Mouse (Mus musculus) spleen, adult 2 months (tissue): ENCODE results near the gene Nudt19. TPM values are rescaled to one million over a fixed set of nuclear protein-coding genes. Genes with fewer than 3 reads are reported as not detected.
"Not testable (repeated sequence)": the region's sequence is repeated elsewhere in the genome, so short reads cannot be mapped to it uniquely, and the experiment has no call there.

ENCODE experiments used
- DNase-seq, 2 experiments: peaks; one replicate each; pipeline versions ENCODE4 v3.0.0 to v3.0.0-alpha.2; 2012 to 2021; ENCODE audit warnings: low spot score in 2 of 2, low read depth in 1 of 2
- H3K27ac ChIP-seq: fragments of 200-500 bp; 2 replicates; pipeline ENCODE4 v1.5.1; 2012; ENCODE audit warnings: low read length, inconsistent platforms; ENCODE audit not compliant: insufficient read depth
- H3K27me3 ChIP-seq: fragments of 200-500 bp; 2 replicates; pipeline ENCODE4 v1.6.1; 2012; ENCODE audit warnings: mild to moderate bottlenecking, moderate library complexity, low read length, inconsistent platforms; ENCODE audit not compliant: control insufficient read depth, insufficient read depth
- H3K36me3 ChIP-seq: fragments of 200-500 bp; 2 replicates; pipeline ENCODE4 v1.6.1; 2012; ENCODE audit warnings: mild to moderate bottlenecking, low read length, inconsistent platforms; ENCODE audit not compliant: control insufficient read depth, insufficient read depth
- H3K4me1 ChIP-seq: fragments of 200-500 bp; 2 replicates; pipeline ENCODE4 v1.6.1; 2011; ENCODE audit warnings: inconsistent platforms; ENCODE audit not compliant: control insufficient read depth, insufficient read depth, insufficient read length
- H3K4me3 ChIP-seq: fragments of 200-500 bp; 2 replicates; pipeline ENCODE4 v1.5.1; 2011; ENCODE audit warnings: mild to moderate bottlenecking, inconsistent platforms; ENCODE audit not compliant: insufficient read depth, insufficient read length; ENCODE audit errors: extremely low read depth
- CTCF ChIP-seq: fragments of 200-500 bp; IDR thresholded peaks from 2 replicates; pipeline ENCODE4 v1.5.1; 2011; ENCODE audit warnings: mild to moderate bottlenecking, inconsistent platforms; ENCODE audit not compliant: insufficient read depth, insufficient read length, insufficient replicate concordance; ENCODE audit errors: extremely low read depth
- POLR2A ChIP-seq: fragments of 200-500 bp; IDR thresholded peaks from 2 replicates; pipeline ENCODE4 v1.6.1; 2011; ENCODE audit warnings: low read depth, low read length, inconsistent platforms
- WGBS: fragments of 180-500 bp; shearing (Covaris S2); methylation state at CpG from one replicate; pipeline ENCODE4 v1.1.7; 2018; 5-methylcytosine and 5-hydroxymethylcytosine counted together
- polyA plus RNA-seq: library from polyadenylated mRNA; depleted of rRNA; stranded (reverse); fragments of >200 nt; gene quantifications from 2 replicates; pipeline ENCODE4 v1.2.3, GENCODE M21; 2012

Gene Nudt19
- polyA plus RNA-seq, 1 experiment = 13.8 TPM

DNA sequence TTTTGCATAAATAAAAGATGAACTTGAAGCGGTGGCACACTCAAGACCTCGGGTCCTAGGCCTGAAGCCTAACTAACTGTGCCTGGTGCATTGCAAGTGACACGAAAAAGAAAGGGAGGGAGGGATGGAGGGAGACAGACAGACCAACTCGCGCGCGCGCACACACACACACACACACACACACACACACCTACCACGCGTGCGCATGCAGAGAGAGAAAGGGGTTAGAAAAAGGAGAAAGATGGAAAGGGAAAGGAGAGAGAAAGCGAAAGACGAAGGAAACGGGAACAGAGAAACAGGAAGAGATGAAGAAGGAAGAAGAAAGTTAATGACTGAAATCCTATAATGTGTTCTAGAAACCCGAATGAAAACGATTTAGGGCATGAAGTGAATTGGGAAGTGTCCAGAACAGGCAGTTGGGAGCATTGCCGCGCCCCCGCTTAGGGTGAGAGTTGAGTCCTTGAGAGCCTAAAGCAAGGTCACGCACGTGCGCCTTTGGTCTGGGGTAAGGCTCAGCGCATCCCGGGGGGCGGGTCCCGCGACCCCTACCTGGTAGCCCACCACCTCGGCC, 1.4 kb downstream of the Nudt19 start:
- Histone ChIP-seq H3K4me3 (peak overlapping the region; percentile 89), H3K4me1 (peaks cover 2% of the 10 kb centered on the region)
- no peak for DNase-seq

DNA sequence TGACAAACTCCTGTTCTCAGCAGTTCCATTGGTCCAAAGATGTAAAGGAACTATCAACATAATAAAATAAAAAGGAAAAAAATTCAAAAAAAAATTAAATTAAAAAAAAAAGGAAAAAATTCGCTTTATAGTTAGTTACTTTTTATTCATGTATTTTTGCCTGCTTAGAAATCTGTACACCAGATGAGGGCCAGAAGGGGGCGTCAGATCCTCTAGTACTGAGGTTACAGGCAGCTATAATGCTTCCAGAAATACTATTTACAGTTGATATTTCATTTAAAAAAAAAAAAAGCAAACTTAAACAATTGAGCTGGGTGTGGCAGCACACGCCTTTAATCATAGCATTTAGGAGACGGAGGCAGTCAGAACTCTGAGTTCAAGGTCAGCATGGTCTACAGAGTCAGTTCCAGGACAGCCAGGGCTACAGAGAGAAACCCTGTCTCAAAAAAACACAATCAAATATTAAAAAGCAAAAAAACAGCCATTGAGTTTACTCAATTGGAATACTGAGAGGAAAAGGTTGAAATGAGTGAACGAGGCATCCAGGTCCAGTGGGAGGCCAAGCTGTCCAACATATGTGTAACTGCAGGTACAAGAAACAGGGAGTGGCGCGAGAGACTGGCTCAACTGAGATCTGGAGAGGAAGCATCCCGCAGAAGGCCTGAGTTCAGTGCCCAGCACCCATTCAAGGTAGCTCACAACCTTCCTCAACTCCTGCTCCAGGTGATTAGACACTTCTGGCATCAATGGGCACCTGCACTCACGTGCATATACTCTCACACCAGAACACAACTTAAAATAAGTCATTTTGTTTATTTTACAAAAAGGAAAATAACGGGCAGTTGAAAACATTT, 2.1 kb downstream of the Nudt19 start:
- WGBS = 68% methylated on average over 10 of the region's 10 CpGs
- Histone ChIP-seq H3K27ac (peak overlapping the region; percentile 37; the same call in 1 of the 2 replicates), H3K4me3 (peak overlapping the region; percentile 89; the same call in 1 of the 2 replicates), H3K36me3 (peaks cover 10% of the 10 kb centered on the region), H3K4me1 (peaks cover 2% of the 10 kb centered on the region), H3K27me3 (no peaks in the 10 kb centered on the region)
- no peak for TF ChIP-seq CTCF
- no peak for TF ChIP-seq POLR2A
- peak in 1 of 2 experiments; percentile 46 for DNase-seq

More for the DNA sequence above, 1.4 kb downstream of the Nudt19 start:
- 3% methylated on average over 28 of the region's 28 CpGs for WGBS
- TF ChIP-seq POLR2A (no peak), CTCF (no peak)
- no peaks in the 10 kb centered on the region for H3K27me3 ChIP-seq
- H3K36me3 ChIP-seq = peaks cover 8% of the 10 kb centered on the region
- peak overlapping the region; percentile 92 for H3K27ac ChIP-seq

DNA sequence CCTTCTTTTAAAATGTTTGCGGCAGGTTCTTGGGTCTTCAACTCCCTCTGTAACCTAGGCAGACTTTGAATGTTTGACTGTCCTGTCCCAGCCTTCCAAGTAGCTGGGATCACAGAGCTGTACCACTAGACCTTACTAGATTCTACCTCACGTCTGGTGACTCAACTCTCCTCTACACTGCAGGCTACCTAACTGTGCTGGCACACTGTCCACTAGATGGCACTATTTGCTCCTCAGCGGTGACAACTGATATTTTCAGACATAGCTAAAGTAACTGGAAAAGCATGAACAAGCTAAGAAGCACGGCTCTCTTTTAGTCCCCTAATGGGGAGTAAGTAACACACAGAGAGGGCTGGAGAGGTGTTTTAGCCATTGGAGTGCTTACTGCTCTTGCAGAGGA, 10.2 kb downstream of the Nudt19 start:
- DNase-seq = peak in 1 of 2 experiments; percentile 43
- H3K4me3 ChIP-seq = no peak overlapping the region
- no peaks in the 10 kb centered on the region for H3K4me1 ChIP-seq
- WGBS = 47% methylated on average over 4 of the region's 4 CpGs
- peak; percentile 61; the same call in 1 of the 2 replicates for TF ChIP-seq CTCF
- TF ChIP-seq POLR2A = no peak
- no peak overlapping the region for H3K27ac ChIP-seq
- H3K36me3 ChIP-seq = peaks cover 18% of the 10 kb centered on the region
- H3K27me3 ChIP-seq = no peaks in the 10 kb centered on the region

DNA sequence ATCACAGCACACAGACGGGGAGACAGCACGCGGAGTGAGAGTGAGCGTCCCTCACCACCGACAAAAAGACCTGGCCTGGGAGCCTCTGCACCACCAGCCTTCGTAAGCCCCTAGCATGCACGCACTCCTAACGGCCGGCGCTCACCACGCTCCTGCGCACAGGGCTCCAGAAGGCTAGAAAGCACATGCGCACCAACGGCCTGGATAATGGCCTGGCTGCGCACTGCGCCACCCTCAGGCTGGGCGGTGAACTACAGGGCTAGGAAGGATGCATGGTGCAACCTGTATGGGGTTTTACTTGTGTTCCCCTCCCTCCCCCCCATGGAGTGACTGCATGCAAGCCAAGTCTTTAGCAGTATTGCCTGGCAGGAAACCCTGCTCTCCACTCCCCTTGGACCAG, 18.5 kb downstream of the Nudt19 start, which contains the start of gene Tdrd12:
Gene Tdrd12 (minus strand): TSS at position 184 of the 400 bp plus-strand sequence.
- H3K27ac ChIP-seq = no peak within 1 kb of the TSS
- H3K27me3 ChIP-seq = no peaks in the 10 kb centered on the region
- H3K4me3 ChIP-seq = no peak within 1 kb of the TSS
- no peak for DNase-seq
- no peaks in the 10 kb centered on the region for H3K4me1 ChIP-seq
- H3K36me3 ChIP-seq = no peaks in the 10 kb centered on the region
- TF ChIP-seq CTCF (no peak), POLR2A (no peak)
- WGBS = 96% methylated on average over 17 of the region's 17 CpGs

DNA sequence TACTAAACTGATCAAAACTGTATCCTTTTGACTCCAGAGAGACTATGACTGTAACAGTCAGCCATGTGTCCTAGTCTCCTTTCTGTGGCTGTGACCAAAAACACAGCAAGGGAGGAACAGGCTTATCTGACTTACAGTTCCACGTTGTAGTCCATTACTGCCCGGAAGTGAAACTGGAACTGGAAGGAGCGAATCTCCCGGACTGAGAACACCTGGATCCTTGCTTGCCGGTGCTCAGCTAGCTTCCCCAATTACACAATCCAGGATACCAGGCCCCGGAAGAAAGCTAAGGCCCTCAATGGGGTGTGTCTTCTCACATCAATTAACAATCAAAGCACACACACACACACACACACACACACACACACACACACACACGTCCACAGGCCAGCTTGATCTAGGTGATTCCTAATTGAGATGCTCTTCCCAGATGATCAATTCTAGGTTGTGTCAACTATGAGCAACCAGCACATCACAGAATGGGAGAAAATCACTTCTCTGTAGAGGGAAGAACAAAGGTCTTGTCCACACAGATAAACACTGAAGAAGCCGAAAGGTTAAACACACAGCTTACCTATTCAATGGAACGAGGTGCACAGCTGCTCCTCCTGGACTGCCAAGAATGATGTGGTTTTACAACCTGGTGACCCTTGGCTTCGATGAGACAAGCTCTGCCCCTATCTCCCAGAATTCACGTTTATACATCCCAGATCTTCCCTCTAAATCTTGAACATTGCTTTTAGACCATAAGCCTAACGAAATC, 20.2 kb downstream of the Nudt19 start:
- 63% methylated on average over 12 of the region's 12 CpGs for WGBS
- Histone ChIP-seq H3K4me1 (no peaks in the 10 kb centered on the region), H3K27me3 (no peaks in the 10 kb centered on the region), H3K36me3 (no peaks in the 10 kb centered on the region), H3K4me3 (no peak overlapping the region), H3K27ac (no peak overlapping the region)
- no peak for DNase-seq
- TF ChIP-seq CTCF = no peak

DNA sequence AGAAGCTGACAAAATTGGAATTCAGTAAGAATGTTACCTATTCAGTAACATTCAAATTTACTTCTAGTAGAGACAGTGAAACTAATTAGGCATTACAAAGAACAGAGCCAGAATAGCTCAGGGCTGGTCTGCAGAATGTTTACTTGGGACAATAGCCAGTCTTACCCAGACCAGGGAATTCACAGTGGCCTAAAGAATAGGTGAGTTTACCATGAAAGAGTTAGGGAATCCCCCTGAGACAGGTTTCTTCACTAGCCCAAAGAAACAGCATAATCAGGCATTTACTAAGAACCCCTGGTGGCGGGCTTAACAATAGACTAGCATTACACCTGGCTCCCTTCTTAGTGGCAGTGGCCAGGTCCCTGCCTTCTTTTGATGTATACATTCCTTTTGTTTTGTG, 25.6 kb downstream of the Nudt19 start:
- H3K4me3 ChIP-seq, H3K27ac ChIP-seq, DNase-seq, H3K27me3 ChIP-seq, H3K4me1 ChIP-seq, H3K36me3 ChIP-seq: not testable (repeated sequence)
- WGBS = 92% methylated on average over 1 of the region's 1 CpGs
